Mouse (Mus musculus) kidney, embryonic 14.5 days (tissue): Measurements from ENCODE around the gene Pygm. TPM values are rescaled to one million over a fixed set of nuclear protein-coding genes. Genes with fewer than 3 reads are reported as not detected.

Experiments used
- microRNA-seq: library from miRNA; unstranded; fragments of <30 nt; microRNA quantifications from one replicate; pipeline ENCODE4, GENCODE M21; 2016
- polyA plus RNA-seq: library from polyadenylated mRNA; unstranded; fragments of >200 nt; fragmentation: Nextera tagmentation; extraction: Ambion mirVana; gene quantifications from 2 replicates; pipeline ENCODE4 v1.2.1, GENCODE M21; 2014

Pygm gene
- polyA plus RNA-seq, 1 experiment from 2014 or later: 16.4 TPM

Small RNAs within 50 kb of the gene (microRNA-seq; reads per million reads assigned to microRNA genes)
- gene Mir6989: not detected

Other genes starting within 250 kb of the Pygm start
- gene Batf2, start 243.4 kb upstream of the Pygm start, polyA plus RNA-seq: 0.15 TPM in 1 of 2 replicates, not detected in the other
- 82.6 and 98.8 TPM in 2 replicates for gene Arl2, start 242.9 kb upstream of the Pygm start, polyA plus RNA-seq
- not detected in 2 replicates for gene Majin, start 200.0 kb upstream of the Pygm start, polyA plus RNA-seq
- gene Gpha2, start 158.0 kb upstream of the Pygm start, polyA plus RNA-seq: 0.93 TPM in 1 of 2 replicates, not detected in the other
- gene Ppp2r5b, start 148.5 kb upstream of the Pygm start, polyA plus RNA-seq: 16.4 and 19.7 TPM in 2 replicates
- gene Atg2a, start 142.7 kb upstream of the Pygm start, polyA plus RNA-seq: 7.2 and 12.4 TPM in 2 replicates
- 38.3 and 46.0 TPM in 2 replicates for gene Ehd1, start 107.7 kb upstream of the Pygm start, polyA plus RNA-seq
- 0.89 and 2.0 TPM in 2 replicates for gene Cdc42bpg, start 77.9 kb upstream of the Pygm start, polyA plus RNA-seq
- 46.1 and 49.1 TPM in 2 replicates for gene Men1, start 49.4 kb upstream of the Pygm start, polyA plus RNA-seq
- gene Map4k2, start 43.3 kb upstream of the Pygm start, polyA plus RNA-seq: 12.5 and 12.8 TPM in 2 replicates
- gene Sf1, start 20.7 kb upstream of the Pygm start, polyA plus RNA-seq: 127 and 183 TPM in 2 replicates
- 77.1 and 78.6 TPM in 2 replicates for gene Rasgrp2, start 14.9 kb downstream of the Pygm start, polyA plus RNA-seq
- 5.4 and 8.4 TPM in 2 replicates for gene Nrxn2, start 34.3 kb downstream of the Pygm start, polyA plus RNA-seq
- gene Slc22a12, start 158.6 kb downstream of the Pygm start, polyA plus RNA-seq: 1.8 and 2.5 TPM in 2 replicates